Mouse (Mus musculus): ENCODE measurements around the gene Eya2. TPM values are rescaled to one million over a fixed set of nuclear protein-coding genes. Genes with fewer than 3 reads are reported as not detected.
"Not testable (repeated sequence)": the region's sequence is repeated elsewhere in the genome, so short reads cannot be mapped to it uniquely, and the experiment has no call there.

Eya2 gene
- total RNA-seq (2021): 1 to 10 TPM; 1.5 to 2.7 TPM

- DNase-seq: peak; percentile 14
Measured at GRCm38 (mm10) chr2:165594907-165595675, at the start of gene Eya2. Eya2 (plus strand) TSS chr2:165595032.

- no peak for DNase-seq
Measured at GRCm38 (mm10) chr2:165545687-165546086, 49.1 kb upstream of the Eya2 start.

GRCm38 (mm10) chr2:165546341-165546740, 48.5 kb upstream of the Eya2 start:
- no peak for DNase-seq

GRCm38 (mm10) chr2:165547410-165547809, 47.4 kb upstream of the Eya2 start:
- peak; percentile 74 for DNase-seq

GRCm38 (mm10) chr2:165548627-165549026, 46.2 kb upstream of the Eya2 start:
- DNase-seq: no peak

- DNase-seq: not testable (repeated sequence)
Measured at GRCm38 (mm10) chr2:165550410-165550809, 44.4 kb upstream of the Eya2 start.

GRCm38 (mm10) chr2:165554066-165554465, 40.8 kb upstream of the Eya2 start:
- DNase-seq: no peak

GRCm38 (mm10) chr2:165557278-165557677, 37.6 kb upstream of the Eya2 start:
- DNase-seq: no peak

- no peak for DNase-seq
Measured at GRCm38 (mm10) chr2:165558916-165559315, 35.9 kb upstream of the Eya2 start.

GRCm38 (mm10) chr2:165559506-165560235, 35.2 kb upstream of the Eya2 start:
- no peak for DNase-seq

- no peak for DNase-seq
Measured at GRCm38 (mm10) chr2:165561861-165562260, 33.0 kb upstream of the Eya2 start.

GRCm38 (mm10) chr2:165563298-165564058, 31.4 kb upstream of the Eya2 start:
- DNase-seq: peak; percentile 16

- DNase-seq: no peak
Measured at GRCm38 (mm10) chr2:165564101-165564500, 30.7 kb upstream of the Eya2 start.

- no peak for DNase-seq
Measured at GRCm38 (mm10) chr2:165564620-165565019, 30.2 kb upstream of the Eya2 start.

GRCm38 (mm10) chr2:165566898-165567297, 27.9 kb upstream of the Eya2 start:
- no peak for DNase-seq

GRCm38 (mm10) chr2:165567820-165568219, 27.0 kb upstream of the Eya2 start:
- DNase-seq: no peak

GRCm38 (mm10) chr2:165568911-165569310, 25.9 kb upstream of the Eya2 start:
- DNase-seq: no peak

GRCm38 (mm10) chr2:165571216-165571778, 23.5 kb upstream of the Eya2 start:
- no peak for DNase-seq

GRCm38 (mm10) chr2:165583044-165583443, 11.8 kb upstream of the Eya2 start:
- no peak for DNase-seq

GRCm38 (mm10) chr2:165583518-165583917, 11.3 kb upstream of the Eya2 start:
- no peak for DNase-seq

GRCm38 (mm10) chr2:165584563-165584962, 10.3 kb upstream of the Eya2 start:
- DNase-seq: no peak

GRCm38 (mm10) chr2:165590742-165591141, 4.1 kb upstream of the Eya2 start:
- DNase-seq: no peak

- DNase-seq: no peak
Measured at GRCm38 (mm10) chr2:165593763-165594162, 1.1 kb upstream of the Eya2 start.

All from heart, postnatal 4 days (tissue).